Mouse (Mus musculus): Measurements from ENCODE around the gene Mrps34. TPM values are rescaled to one million over a fixed set of nuclear protein-coding genes. Genes with fewer than 3 reads are reported as not detected.

Mrps34 gene
- total and polyA plus RNA-seq, 2 experiments from 2014 or later, result 39.5 to 128 TPM

DNA sequence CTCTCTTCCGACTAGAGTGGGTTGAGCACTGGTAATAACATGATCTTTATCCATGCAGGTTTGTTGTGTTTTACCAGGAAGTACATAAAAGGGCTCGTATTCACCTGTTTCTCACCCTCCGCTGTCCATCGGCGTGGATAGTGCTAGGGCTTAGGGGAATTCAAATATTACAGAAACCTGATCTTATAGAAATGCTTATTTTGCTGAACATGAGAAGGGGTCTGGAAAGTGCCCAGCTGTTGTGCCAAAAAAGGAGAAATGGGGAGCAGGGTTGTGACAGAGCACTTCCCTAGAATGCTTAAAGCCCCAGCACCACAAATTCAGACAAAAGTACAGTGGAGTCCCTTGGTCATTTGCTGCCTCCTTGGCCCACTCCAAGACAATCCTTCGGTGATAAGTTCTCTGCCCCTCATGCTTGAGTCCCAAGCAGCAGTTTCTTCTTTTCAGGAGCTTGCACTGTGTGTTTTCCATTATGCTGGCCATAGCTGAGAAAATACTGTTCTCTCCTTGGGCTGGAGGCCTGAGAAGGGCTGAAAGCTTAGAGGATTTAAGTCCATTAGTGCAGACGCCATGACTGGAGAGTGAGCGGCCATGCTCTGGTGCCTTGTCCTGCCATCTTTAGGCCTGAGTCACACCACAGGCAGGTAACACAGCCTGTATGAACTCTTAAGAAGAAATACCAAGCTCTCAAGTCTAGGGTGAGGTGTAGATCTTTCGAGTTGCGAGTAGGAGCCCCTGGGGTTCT, 43.4 kb upstream of the Mrps34 start:
- ATAC-seq (no peak), DNase-seq (no peak)
- Histone ChIP-seq H3K9ac (no peak overlapping the region), H3K27me3 (ENCODE audit: insufficient read depth, low read length) (no peaks in the 10 kb centered on the region), H3K4me3 (ENCODE audit: low read depth, low read length) (peak overlapping the region; percentile 84), H3K36me3 (ENCODE audit: insufficient read depth) (peaks cover 29% of the 10 kb centered on the region), H3K27ac (ENCODE audit: low read depth, low read length) (no peak overlapping the region), H3K4me1 (ENCODE audit: insufficient read depth) (peaks cover 16% of the 10 kb centered on the region; the same call in 1 of the 2 replicates), H3K9me3 (ENCODE audit: low read length) (no peaks in the 10 kb centered on the region), H3K4me2 (ENCODE audit: low read depth) (peak overlapping the region; percentile 96)
- 80% methylated on average over 10 of the region's 10 CpGs for WGBS
- no peak for TF ChIP-seq CTCF (IDR thresholded peaks at IDR 0.05; ENCODE audit: low read depth)

GRCm38 (mm10) chr17:24855838-24856464, 39.0 kb upstream of the Mrps34 start:
- TF ChIP-seq CTCF (IDR thresholded peaks at IDR 0.05; ENCODE audit: low read depth), result no peak
- Histone ChIP-seq H3K4me2 (ENCODE audit: low read depth) (no peak overlapping the region), H3K4me3 (ENCODE audit: low read depth, low read length) (no peak overlapping the region), H3K9ac (no peak overlapping the region), H3K4me1 (ENCODE audit: insufficient read depth) (peaks cover 4% of the 10 kb centered on the region; the same call in 1 of the 2 replicates), H3K9me3 (ENCODE audit: low read length) (no peaks in the 10 kb centered on the region), H3K36me3 (ENCODE audit: insufficient read depth) (peaks cover 45% of the 10 kb centered on the region), H3K27me3 (ENCODE audit: insufficient read depth, low read length) (no peaks in the 10 kb centered on the region), H3K27ac (ENCODE audit: low read depth, low read length) (no peak overlapping the region)
- ATAC-seq (no peak), DNase-seq (no peak)
- 76% methylated on average over 3 of the region's 3 CpGs for WGBS

DNA sequence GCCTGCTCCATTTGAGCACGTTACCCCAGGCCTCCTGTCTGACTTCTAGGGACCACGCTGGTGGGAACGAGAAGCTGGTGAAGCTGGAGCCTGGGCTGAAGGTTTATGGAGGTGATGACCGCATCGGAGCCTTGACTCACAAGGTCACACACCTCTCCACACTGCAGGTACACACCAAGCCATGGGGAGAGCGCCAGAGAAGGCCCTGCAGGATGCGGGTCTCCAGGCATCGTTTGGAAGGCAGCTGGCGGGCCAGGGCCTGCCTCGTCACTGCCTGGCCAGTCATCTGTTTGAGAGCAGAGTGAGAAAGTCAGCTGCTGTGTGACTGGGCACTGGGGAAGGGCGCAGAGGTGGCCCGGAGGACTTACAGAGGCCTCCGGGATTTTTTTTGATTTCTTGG, 38.3 kb upstream of the Mrps34 start:
- TF ChIP-seq CTCF (IDR thresholded peaks at IDR 0.05; ENCODE audit: low read depth), result no peak
- peaks cover 52% of the 10 kb centered on the region for H3K36me3 ChIP-seq (ENCODE audit: insufficient read depth)
- no peak overlapping the region for H3K4me2 ChIP-seq (ENCODE audit: low read depth)
- DNase-seq (no peak), ATAC-seq (no peak)
- no peak overlapping the region for H3K27ac ChIP-seq (ENCODE audit: low read depth, low read length)
- no peaks in the 10 kb centered on the region for H3K27me3 ChIP-seq (ENCODE audit: insufficient read depth, low read length)
- no peak overlapping the region for H3K9ac ChIP-seq
- no peak overlapping the region for H3K4me3 ChIP-seq (ENCODE audit: low read depth, low read length)
- no peaks in the 10 kb centered on the region for H3K9me3 ChIP-seq (ENCODE audit: low read length)
- no peaks in the 10 kb centered on the region for H3K4me1 ChIP-seq (ENCODE audit: insufficient read depth)
- 91% methylated on average over 13 of the region's 13 CpGs for WGBS

GRCm38 (mm10) chr17:24857831-24858470, 37.0 kb upstream of the Mrps34 start:
- no peak overlapping the region for H3K4me3 ChIP-seq (ENCODE audit: low read depth, low read length)
- TF ChIP-seq CTCF (IDR thresholded peaks at IDR 0.05; ENCODE audit: low read depth), result no peak
- H3K27ac ChIP-seq (ENCODE audit: low read depth, low read length), result no peak overlapping the region
- no peaks in the 10 kb centered on the region for H3K4me1 ChIP-seq (ENCODE audit: insufficient read depth)
- DNase-seq (no peak), ATAC-seq (no peak)
- H3K9ac ChIP-seq, result no peak overlapping the region
- H3K4me2 ChIP-seq (ENCODE audit: low read depth), result no peak overlapping the region
- H3K36me3 ChIP-seq (ENCODE audit: insufficient read depth), result peaks cover 64% of the 10 kb centered on the region
- H3K27me3 ChIP-seq (ENCODE audit: insufficient read depth, low read length), result no peaks in the 10 kb centered on the region
- no peaks in the 10 kb centered on the region for H3K9me3 ChIP-seq (ENCODE audit: low read length)
- 89% methylated on average over 8 of the region's 8 CpGs for WGBS

- ATAC-seq (peak; percentile 61), DNase-seq (no peak)
- H3K9me3 ChIP-seq (ENCODE audit: low read length), result no peaks in the 10 kb centered on the region
- no peak for TF ChIP-seq CTCF (IDR thresholded peaks at IDR 0.05; ENCODE audit: low read depth)
- H3K9ac ChIP-seq, result no peak overlapping the region
- WGBS, result 78% methylated on average over 6 of the region's 6 CpGs
- peaks cover 65% of the 10 kb centered on the region for H3K36me3 ChIP-seq (ENCODE audit: insufficient read depth)
- H3K27ac ChIP-seq (ENCODE audit: low read depth, low read length), result no peak overlapping the region
- H3K27me3 ChIP-seq (ENCODE audit: insufficient read depth, low read length), result no peaks in the 10 kb centered on the region
- H3K4me1 ChIP-seq (ENCODE audit: insufficient read depth), result no peaks in the 10 kb centered on the region
- H3K4me3 ChIP-seq (ENCODE audit: low read depth, low read length), result no peak overlapping the region
- no peak overlapping the region for H3K4me2 ChIP-seq (ENCODE audit: low read depth)
Measured at GRCm38 (mm10) chr17:24858967-24859366, 35.9 kb upstream of the Mrps34 start.

- no peaks in the 10 kb centered on the region for H3K9me3 ChIP-seq (ENCODE audit: low read length)
- no peak for TF ChIP-seq CTCF (IDR thresholded peaks at IDR 0.05; ENCODE audit: low read depth)
- H3K27ac ChIP-seq (ENCODE audit: low read depth, low read length), result no peak overlapping the region
- H3K4me1 ChIP-seq (ENCODE audit: insufficient read depth), result no peaks in the 10 kb centered on the region
- no peak overlapping the region for H3K9ac ChIP-seq
- WGBS, result 90% methylated on average over 8 of the region's 8 CpGs
- H3K4me3 ChIP-seq (ENCODE audit: low read depth, low read length), result no peak overlapping the region
- H3K27me3 ChIP-seq (ENCODE audit: insufficient read depth, low read length), result no peaks in the 10 kb centered on the region
- H3K4me2 ChIP-seq (ENCODE audit: low read depth), result no peak overlapping the region
- peaks cover 64% of the 10 kb centered on the region for H3K36me3 ChIP-seq (ENCODE audit: insufficient read depth)
- ATAC-seq (no peak), DNase-seq (no peak)
Measured at GRCm38 (mm10) chr17:24860076-24860475, 34.8 kb upstream of the Mrps34 start.

- H3K27me3 ChIP-seq (ENCODE audit: insufficient read depth, low read length), result no peaks in the 10 kb centered on the region
- ATAC-seq (no peak), DNase-seq (no peak)
- 96% methylated on average over 3 of the region's 3 CpGs for WGBS
- no peak overlapping the region for H3K9ac ChIP-seq
- H3K4me1 ChIP-seq (ENCODE audit: insufficient read depth), result no peaks in the 10 kb centered on the region
- no peak overlapping the region for H3K4me3 ChIP-seq (ENCODE audit: low read depth, low read length)
- peaks cover 49% of the 10 kb centered on the region for H3K36me3 ChIP-seq (ENCODE audit: insufficient read depth)
- H3K4me2 ChIP-seq (ENCODE audit: low read depth), result no peak overlapping the region
- TF ChIP-seq CTCF (IDR thresholded peaks at IDR 0.05; ENCODE audit: low read depth), result no peak
- H3K9me3 ChIP-seq (ENCODE audit: low read length), result no peaks in the 10 kb centered on the region
- H3K27ac ChIP-seq (ENCODE audit: low read depth, low read length), result no peak overlapping the region
Measured at GRCm38 (mm10) chr17:24861785-24862184, 33.1 kb upstream of the Mrps34 start.

All from forebrain, postnatal 0 days (tissue).